Mouse (Mus musculus) heart, embryonic 14.5 days (tissue): ENCODE measurements around the gene Cacng2. TPM values are rescaled to one million over a fixed set of nuclear protein-coding genes. Genes with fewer than 3 reads are reported as not detected.

Experiments
- ATAC-seq: fragments of 200-750 bp; cut with Nextera tagmentation; 2 replicates; pipeline ENCODE4 v1.8.0; 2017; ENCODE audit warnings: low read depth, moderate TSS enrichment; ENCODE audit not compliant: insufficient number of reproducible peaks, insufficient read depth, low FRiP score
- H3K27ac ChIP-seq, 2 experiments: fragments of 200-500 bp in 1 of 2; fragments of 300-500 bp in 1 of 2; sonication (generic) in 1 of 2; replicated peaks in 1 of 2; 2 replicates each; pipeline ENCODE4 v1.5.1; 2012 to 2014; ENCODE audit warnings: low read depth in 2 of 2, low read length in 2 of 2, control low read depth in 1 of 2, mild to moderate bottlenecking in 1 of 2, mixed read lengths in 1 of 2; ENCODE audit not compliant: control insufficient read depth in 1 of 2, insufficient read depth in 1 of 2
- H3K27me3 ChIP-seq: fragments of 300-500 bp; sonication (generic); 2 replicates; pipeline ENCODE4 v1.6.1; 2014; ENCODE audit warnings: mild to moderate bottlenecking, low read length, control low read depth; ENCODE audit not compliant: control insufficient read depth, insufficient read depth
- H3K36me3 ChIP-seq: fragments of 300-500 bp; sonication (generic); 2 replicates; pipeline ENCODE4 v1.6.1; 2014; ENCODE audit warnings: mild to moderate bottlenecking, control low read depth, low read length, mixed read lengths; ENCODE audit not compliant: control insufficient read depth, insufficient read depth
- H3K4me1 ChIP-seq, 2 experiments: fragments of 200-500 bp in 1 of 2; fragments of 300-500 bp in 1 of 2; sonication (generic) in 1 of 2; 2 replicates each; pipeline ENCODE4 v1.6.1; 2012 to 2014; ENCODE audit warnings: low read length in 2 of 2, control low read depth in 1 of 2, mixed read lengths in 1 of 2; ENCODE audit not compliant: control insufficient read depth in 2 of 2, insufficient read depth in 2 of 2
- H3K4me2 ChIP-seq: fragments of 300-500 bp; sonication (generic); 2 replicates; pipeline ENCODE4 v1.6.1; 2014; ENCODE audit warnings: mild to moderate bottlenecking, low read length
- H3K4me3 ChIP-seq, 2 experiments: fragments of 200-500 bp in 1 of 2; fragments of 300-500 bp in 1 of 2; sonication (generic) in 1 of 2; 2 replicates each; pipeline ENCODE4 v1.5.1; 2012 to 2014; ENCODE audit warnings: low read length in 2 of 2, mild to moderate bottlenecking in 2 of 2, control low read depth in 1 of 2, low read depth in 1 of 2, moderate library complexity in 1 of 2; ENCODE audit not compliant: control insufficient read depth in 1 of 2, insufficient read depth in 1 of 2
- H3K9ac ChIP-seq: fragments of 300-500 bp; sonication (generic); 2 replicates; pipeline ENCODE4 v1.6.1; 2014; ENCODE audit warnings: mild to moderate bottlenecking, low read length
- H3K9me3 ChIP-seq: fragments of 300-500 bp; sonication (generic); 2 replicates; pipeline ENCODE4 v1.6.1; 2016; ENCODE audit warnings: low read length, control low read depth; ENCODE audit not compliant: control insufficient read depth
- WGBS: fragments of 180-500 bp; shearing (Covaris S2); extraction: QIAGEN DNeasy Blood & Tissue Kit; methylation state at CpG from one replicate; pipeline ENCODE4 v1.1.7; 2014; 5-methylcytosine and 5-hydroxymethylcytosine counted together
- polyA plus RNA-seq: library from polyadenylated mRNA; unstranded; fragments of >200 nt; fragmentation: Nextera tagmentation; extraction: Ambion mirVana; gene quantifications from 2 replicates; pipeline ENCODE4 v1.2.1, GENCODE M21; 2014

Cacng2 gene
- polyA plus RNA-seq, 1 experiment from 2014 or later, result not detected

GRCm38 (mm10) chr15:77962447-77962846 lies 157.4 kb downstream of the Cacng2 start:
- Histone ChIP-seq H3K4me1 (no peaks in the 10 kb centered on the region), H3K4me2 (no peak overlapping the region), H3K27ac (no peak overlapping the region), H3K4me3 (no peak overlapping the region), H3K9me3 (no peaks in the 10 kb centered on the region), H3K9ac (no peak overlapping the region), H3K27me3 (no peaks in the 10 kb centered on the region), H3K36me3 (peaks cover 95% of the 10 kb centered on the region)
- no peak for ATAC-seq
- WGBS, result 92% methylated on average over 5 of the region's 5 CpGs

DNA sequence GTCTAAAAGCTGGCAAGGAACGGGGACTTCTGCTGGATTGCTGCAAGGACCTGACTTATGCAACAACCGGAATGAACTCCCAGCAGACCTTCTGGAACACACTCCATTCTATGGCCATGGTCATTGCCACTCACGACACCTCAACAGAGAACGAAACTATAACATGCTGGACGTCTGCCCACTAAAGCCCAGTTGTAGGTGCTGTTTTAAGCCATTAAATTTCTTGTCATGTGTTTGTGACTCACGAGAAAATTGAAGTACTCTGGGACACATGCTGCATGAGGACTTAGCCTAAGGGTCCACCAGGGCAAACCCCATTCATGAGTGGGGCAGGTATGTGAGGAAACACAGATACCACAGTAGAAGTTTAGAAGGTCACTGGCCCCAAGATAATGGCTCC lies 159.1 kb downstream of the Cacng2 start:
- 86% methylated on average over 6 of the region's 6 CpGs for WGBS
- Histone ChIP-seq H3K4me3 (no peak overlapping the region), H3K27me3 (peaks cover 10% of the 10 kb centered on the region), H3K36me3 (peaks cover 78% of the 10 kb centered on the region), H3K4me1 (peaks cover 12 to 13% of the 10 kb centered on the region in 2 experiments), H3K9me3 (no peaks in the 10 kb centered on the region), H3K27ac (no peak overlapping the region), H3K4me2 (no peak overlapping the region), H3K9ac (no peak overlapping the region)
- ATAC-seq, result no peak

DNA sequence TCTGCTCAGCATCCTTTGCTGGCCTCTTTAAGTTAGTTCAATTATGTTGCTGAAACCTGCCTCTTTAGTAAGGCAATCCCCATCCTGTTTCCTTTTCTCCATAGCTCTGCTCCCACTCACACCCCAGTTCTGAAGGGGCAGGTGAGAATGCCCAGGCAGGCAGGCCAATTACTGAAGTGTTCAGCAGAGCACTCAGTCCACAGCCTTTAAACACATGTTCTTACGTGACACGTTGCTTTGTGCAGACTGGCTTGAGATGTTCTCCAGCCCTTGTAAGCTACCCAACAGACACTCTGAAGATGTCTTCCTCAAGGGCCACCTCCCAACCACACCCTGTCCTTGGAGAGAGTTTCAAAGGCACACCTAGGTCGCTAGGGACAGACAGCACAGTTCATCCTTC lies 161.8 kb downstream of the Cacng2 start:
- H3K4me1 ChIP-seq, result peaks cover 12 to 13% of the 10 kb centered on the region in 2 experiments

DNA sequence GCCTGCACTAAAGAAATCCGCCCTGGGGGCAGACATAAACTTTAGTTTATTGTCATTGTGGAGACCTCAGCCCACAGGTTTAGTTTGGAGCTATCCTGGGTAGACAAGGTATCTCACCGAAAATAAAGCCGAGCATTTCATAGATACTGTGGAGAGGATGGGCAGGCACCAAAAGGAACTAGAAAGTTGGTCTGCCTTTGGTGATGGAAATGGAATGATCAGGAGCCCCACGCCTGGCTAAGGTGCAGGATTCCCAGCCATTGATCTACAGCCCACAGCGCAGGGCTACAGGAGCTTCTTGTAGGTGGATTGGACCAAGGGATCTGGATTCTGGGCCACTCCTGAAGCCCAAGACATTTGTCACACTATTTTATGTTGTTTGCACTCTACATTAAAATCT lies 162.2 kb downstream of the Cacng2 start:
- 47% methylated on average over 5 of the region's 5 CpGs for WGBS
- no peak overlapping the region for H3K4me2 ChIP-seq
- H3K9me3 ChIP-seq, result no peaks in the 10 kb centered on the region
- H3K9ac ChIP-seq, result no peak overlapping the region
- peaks cover 19% of the 10 kb centered on the region for H3K27me3 ChIP-seq
- peaks cover 12 to 13% of the 10 kb centered on the region in 2 experiments for H3K4me1 ChIP-seq
- ATAC-seq, result no peak
- H3K27ac ChIP-seq, result no peak overlapping the region
- no peak overlapping the region for H3K4me3 ChIP-seq
- peaks cover 47% of the 10 kb centered on the region for H3K36me3 ChIP-seq

More for the DNA sequence above, 161.8 kb downstream of the Cacng2 start:
- Histone ChIP-seq H3K36me3 (peaks cover 51% of the 10 kb centered on the region), H3K27me3 (peaks cover 19% of the 10 kb centered on the region), H3K9me3 (no peaks in the 10 kb centered on the region), H3K9ac (no peak overlapping the region), H3K4me3 (no peak overlapping the region), H3K4me2 (no peak overlapping the region), H3K27ac (no peak overlapping the region)
- ATAC-seq, result no peak
- WGBS, result 51% methylated on average over 3 of the region's 3 CpGs

DNA sequence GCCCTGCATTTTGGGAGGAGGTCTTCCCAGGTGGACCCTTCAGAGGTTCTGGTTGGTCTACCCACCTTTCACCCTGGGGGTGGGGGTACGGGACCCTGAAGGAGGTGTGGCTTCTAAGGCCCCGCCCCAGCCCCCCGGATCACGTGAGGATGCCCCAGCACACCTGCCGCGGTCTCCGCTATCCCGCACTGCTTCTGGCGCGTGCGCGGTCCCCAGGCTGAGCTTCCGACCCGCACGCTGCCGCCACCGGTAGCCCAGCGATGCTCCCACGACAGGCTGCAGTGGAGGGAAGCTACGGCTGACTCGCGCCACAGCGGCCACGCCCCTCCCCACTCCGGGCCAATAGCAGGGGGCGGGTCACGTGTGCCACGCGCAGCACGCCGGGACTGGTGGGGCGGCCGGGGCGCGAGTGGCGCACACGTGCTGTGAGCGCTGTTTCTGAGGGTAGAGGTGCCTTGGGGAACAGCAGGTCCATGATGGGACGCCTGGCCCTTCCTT lies 163.4 kb downstream of the Cacng2 start, which contains the start of gene Foxred2:
Foxred2 (minus strand) TSS at position 319 of the 498 bp plus-strand sequence.
- ATAC-seq, result peak; percentile 64
- WGBS, result 1% methylated on average over 39 of the region's 39 CpGs
- Histone ChIP-seq H3K27ac (no peak within 1 kb of the TSS), H3K36me3 (peaks cover 35% of the 10 kb centered on the region), H3K4me3 (peak within 1 kb of the TSS; percentile 51 to 57), H3K9me3 (no peaks in the 10 kb centered on the region), H3K4me2 (peak within 1 kb of the TSS; percentile 73), H3K9ac (peak within 1 kb of the TSS; percentile 28; the same call in 1 of the 2 replicates), H3K27me3 (peaks cover 19% of the 10 kb centered on the region), H3K4me1 (peaks cover 12 to 13% of the 10 kb centered on the region in 2 experiments)

DNA sequence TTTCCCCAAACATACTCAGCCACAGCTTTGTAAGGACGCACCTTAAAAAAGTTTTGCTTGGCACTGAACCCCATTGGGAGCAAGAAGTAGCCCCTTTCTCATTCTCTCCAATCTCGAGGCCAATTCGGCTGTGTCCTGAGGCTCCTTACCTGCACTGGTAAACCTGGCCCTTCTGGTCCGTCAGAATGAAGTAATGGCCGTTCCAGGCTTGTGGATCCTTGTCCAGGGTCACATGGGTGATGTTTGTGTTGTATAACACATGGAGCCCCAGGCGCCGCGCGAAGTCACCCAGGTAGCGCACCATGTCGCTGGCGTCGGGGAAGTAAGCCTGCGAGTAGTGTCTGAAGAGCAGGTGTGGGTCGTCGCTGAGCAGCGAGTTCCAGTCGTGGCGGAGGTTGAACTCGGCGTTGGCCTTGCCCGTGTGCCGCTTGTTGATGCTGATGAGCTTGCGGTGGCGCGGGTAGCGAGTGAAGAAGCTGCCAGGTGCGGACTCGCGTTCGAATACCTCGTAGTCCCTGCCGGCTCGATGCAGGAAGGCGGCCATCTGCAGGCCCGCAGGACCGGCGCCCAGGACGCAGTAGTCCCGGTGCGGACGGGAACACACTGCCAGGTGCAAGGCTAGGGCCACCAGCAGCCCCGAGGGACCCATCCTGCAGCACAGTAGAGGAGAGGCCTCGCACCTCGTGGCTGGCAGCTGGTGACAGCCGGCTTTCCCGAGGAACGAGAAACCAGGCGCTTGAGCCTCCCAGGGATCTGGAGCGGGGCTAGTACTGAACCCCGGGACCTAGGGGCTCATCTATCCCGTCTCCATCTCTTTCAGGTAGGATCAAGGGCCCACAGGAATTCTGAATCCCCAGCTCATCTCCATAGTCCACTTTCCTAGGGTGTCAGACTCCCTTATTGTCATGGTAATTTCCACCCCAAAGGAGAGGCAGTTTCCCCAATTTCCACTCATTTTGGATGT lies 164.1 kb downstream of the Cacng2 start:
- Histone ChIP-seq H3K4me3 (peak overlapping the region; percentile 51 to 57), H3K27me3 (peaks cover 19% of the 10 kb centered on the region), H3K4me1 (peaks cover 12 to 13% of the 10 kb centered on the region in 2 experiments), H3K9me3 (no peaks in the 10 kb centered on the region), H3K27ac (no peak overlapping the region), H3K9ac (peak overlapping the region; percentile 28; the same call in 1 of the 2 replicates), H3K36me3 (peaks cover 28% of the 10 kb centered on the region), H3K4me2 (peak overlapping the region; percentile 73)
- WGBS, result 9% methylated on average over 52 of the region's 52 CpGs
- ATAC-seq, result no peak

GRCm38 (mm10) chr15:77954362-77954761 lies 165.5 kb downstream of the Cacng2 start:
- Histone ChIP-seq H3K36me3 (peaks cover 14% of the 10 kb centered on the region), H3K4me1 (peaks cover 12 to 13% of the 10 kb centered on the region in 2 experiments), H3K4me2 (no peak overlapping the region), H3K9me3 (no peaks in the 10 kb centered on the region), H3K27me3 (peaks cover 19% of the 10 kb centered on the region), H3K9ac (no peak overlapping the region), H3K27ac (no peak overlapping the region), H3K4me3 (no peak overlapping the region)
- ATAC-seq, result no peak
- 78% methylated on average over 2 of the region's 2 CpGs for WGBS
